Mouse (Mus musculus) urinary bladder, adult 18-20 months (tissue): Measurements from ENCODE around the gene 3110018I06Rik.
A peak's percentile ranks its signal among the peaks of the same experiment; 100 is the strongest.

ENCODE experiments used
- DNase-seq, 2 experiments: peaks; one replicate each; pipeline ENCODE4 v3.0.0; 2022; ENCODE audit warnings: low spot score in 2 of 2, mixed read lengths in 2 of 2

The 3110018I06Rik gene

DNA sequence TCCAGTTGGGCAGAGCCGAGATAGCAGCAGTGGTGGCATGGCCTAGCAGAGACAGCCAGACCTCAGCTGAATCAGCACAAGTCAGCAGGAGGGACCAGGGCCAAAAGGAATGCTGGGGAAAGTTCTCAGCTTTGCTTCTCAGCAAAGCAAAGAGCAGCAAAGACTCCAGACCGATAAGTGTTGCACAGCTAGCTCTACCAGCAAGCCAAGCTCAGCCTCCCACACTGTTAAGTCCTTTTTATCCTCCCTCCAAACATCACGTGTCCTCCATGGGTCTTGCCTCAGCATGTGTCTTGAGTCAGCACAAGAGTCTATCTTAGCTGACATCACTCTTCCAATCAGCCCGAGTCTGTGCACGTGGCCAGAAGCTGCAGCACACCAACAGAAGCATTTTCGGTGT is at the start of gene 3110018I06Rik:
Gene 3110018I06Rik, plus strand, starts transcription at position 262 of the 400 bp plus-strand sequence.
- DNase-seq, result no peak

DNA sequence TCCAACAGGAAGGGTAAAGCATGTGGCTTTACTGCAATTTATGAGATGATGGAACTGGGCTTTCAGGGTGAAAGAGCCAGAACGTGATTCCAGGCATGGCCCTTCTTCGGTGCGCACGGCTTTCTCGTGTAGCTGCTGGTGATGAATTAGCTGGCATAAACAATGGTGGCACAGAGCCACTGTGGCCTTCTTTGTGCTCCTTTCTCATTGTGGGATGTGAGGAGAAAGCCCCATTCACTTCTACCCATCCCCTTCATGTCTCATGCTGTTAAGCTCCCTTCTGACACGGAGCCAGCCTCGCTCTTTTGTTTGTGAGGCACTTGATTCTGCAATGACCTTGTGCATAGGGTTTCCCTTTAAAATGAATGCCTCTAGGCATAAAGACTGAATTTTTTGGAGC is 43.8 kb upstream of the 3110018I06Rik start:
- no peak for DNase-seq

DNA sequence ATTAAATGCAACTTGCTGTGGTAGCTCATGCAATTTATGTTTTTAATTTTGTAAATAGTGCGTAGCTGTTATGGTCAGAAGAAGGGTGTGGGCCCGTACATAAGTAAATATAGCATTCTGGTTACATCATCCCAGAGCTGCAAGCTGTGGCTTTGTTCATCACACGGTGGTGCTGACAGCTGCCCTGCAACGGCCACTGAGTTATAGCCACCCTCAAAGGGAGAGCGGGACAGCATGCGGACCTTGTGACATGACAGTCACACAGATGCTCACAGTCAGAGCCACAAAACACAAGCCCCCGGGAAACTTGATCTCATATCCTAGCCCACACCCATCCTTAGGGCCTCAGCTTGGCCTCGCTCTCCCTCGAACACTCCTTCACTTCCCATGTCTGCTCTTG is 30.6 kb upstream of the 3110018I06Rik start:
- DNase-seq, result no peak

DNA sequence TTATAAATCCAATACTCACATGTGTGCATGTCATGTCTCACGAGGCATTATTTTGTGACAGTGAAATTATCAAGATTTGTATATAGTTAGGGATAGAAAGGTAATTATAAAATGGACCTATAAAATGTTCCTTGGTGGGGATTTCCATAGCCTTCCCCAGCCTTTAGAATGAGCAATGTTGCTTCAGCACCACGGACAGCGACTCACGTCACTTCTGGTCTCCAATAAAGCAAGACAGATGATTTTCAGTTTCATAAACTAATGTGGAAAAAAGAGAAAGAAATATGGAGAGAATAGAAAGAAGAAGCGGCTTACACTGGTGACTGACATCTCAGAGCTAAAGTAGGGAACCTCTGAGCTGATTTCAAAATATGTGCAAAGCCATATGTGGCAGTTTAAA is 23.7 kb upstream of the 3110018I06Rik start:
- peak in 1 of 2 experiments; percentile 43 for DNase-seq

DNA sequence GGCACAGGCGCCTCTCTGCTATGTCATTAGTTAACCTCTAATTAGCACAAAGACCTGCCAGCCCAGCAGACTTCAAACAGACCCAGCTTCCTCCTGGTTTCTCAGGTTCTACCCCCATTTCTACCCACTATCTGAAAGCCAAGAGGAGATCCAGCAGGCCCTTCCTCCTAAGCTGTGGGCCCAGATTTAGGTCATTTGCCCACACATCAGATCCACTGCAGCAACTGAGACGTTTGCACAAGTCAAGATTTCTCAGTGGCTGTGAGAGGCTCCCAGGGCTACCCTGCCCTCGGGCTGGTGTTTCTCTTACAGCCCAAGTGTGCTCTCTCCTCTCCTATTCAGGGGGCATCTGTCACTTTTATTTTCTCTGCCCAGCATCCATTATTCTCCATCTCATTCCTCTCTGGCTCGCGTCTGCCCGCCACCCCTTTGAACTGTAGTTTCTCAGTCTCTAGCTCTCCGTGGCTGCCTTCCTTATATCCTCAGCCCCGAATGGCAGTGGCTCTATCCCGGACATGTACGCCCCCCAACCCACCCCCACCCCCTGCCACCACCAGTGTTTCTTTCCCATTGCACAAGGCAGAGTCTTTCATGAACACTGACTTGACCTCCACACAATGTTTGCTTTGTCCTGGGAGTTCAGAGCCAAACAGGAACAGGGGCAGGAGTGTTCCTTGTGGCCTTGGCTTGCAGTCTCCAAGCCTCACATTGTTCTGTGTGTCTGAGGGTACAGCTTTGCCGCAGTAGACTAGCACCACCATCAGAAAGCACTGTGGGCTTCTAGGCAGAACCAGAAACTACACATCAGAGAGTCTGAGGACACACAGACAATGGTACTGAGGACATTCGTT is 11.8 kb upstream of the 3110018I06Rik start:
- DNase-seq, result no peak

DNA sequence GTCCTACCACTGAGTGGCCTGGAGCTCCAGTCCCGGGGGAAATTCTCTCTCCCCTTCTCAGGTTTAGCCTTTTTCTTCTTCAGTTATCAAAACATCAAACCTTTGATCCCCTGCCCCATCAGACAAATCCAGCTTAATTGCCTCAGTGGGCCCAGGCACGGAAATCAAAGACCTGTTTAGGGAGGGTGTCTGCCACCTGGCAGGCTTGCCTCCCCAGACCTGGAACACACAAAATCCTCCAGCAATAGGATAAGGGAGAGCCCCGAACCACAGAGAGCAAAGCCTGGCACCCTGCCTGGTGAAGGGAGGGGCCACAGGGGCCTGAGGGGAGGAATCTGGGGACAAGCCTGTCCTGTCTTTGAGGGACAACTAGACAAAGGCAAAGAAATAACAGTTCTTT is 9.1 kb upstream of the 3110018I06Rik start:
- DNase-seq, result no peak

DNA sequence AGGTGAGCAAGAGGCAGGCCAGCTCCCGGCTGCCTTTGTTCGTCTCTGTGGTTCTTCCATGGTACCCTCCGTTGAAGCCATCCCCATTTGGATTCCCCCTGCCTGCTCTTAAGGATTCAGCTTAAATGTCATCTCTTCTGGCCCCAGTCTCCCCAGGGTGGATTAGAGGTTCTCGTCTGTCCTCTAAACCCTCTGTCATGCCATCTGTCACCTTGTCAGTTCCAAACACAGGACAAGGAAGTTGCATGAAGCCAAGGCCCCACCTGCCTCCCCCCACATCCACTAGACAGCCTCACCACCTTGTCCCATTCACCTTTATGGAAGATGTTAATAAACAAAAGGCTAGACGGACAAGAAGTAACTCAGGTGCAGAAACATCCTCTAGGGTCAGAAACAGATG is 5.4 kb upstream of the 3110018I06Rik start:
- no peak for DNase-seq

DNA sequence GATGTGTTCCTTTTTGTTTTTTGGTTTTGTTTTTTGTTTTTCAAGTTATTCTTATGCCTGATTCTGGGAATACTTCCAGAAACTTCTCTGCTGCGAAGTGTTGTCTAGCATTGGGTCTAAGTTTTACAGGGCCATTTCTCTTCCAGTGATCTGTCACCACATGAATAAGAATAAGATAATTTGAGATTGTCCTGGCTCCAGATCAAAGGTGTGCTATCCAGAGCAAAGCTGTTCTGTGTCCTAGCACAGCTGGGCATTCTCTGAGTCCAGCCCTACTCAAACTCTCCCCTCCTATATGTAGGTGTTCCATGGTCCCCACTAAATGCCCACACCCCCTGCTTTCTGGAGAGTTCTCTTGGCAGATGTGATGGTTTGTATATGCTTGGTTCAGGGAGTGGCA is 2.9 kb downstream of the 3110018I06Rik start:
- DNase-seq, result no peak

DNA sequence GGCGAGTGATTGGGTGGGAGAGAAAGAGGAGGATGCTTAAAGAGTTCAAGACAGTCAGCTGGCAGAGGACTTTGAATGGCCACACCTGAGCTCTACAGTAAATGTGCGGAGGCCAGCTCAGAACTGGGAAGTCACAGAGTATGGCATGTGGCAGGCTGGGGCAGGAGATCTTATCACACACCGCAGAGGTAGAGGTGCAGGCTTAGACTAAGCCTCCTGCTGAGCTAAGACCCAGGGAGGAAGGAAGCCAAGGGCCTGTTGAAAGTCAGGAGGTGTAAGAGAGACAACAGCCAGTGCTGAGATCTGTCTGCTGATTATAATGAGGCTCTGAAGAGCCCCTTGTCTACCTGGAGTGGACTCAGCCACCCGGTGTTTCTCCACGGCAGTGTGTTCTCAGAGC is 8.5 kb downstream of the 3110018I06Rik start:
- peak in 1 of 2 experiments; percentile 9 for DNase-seq

DNA sequence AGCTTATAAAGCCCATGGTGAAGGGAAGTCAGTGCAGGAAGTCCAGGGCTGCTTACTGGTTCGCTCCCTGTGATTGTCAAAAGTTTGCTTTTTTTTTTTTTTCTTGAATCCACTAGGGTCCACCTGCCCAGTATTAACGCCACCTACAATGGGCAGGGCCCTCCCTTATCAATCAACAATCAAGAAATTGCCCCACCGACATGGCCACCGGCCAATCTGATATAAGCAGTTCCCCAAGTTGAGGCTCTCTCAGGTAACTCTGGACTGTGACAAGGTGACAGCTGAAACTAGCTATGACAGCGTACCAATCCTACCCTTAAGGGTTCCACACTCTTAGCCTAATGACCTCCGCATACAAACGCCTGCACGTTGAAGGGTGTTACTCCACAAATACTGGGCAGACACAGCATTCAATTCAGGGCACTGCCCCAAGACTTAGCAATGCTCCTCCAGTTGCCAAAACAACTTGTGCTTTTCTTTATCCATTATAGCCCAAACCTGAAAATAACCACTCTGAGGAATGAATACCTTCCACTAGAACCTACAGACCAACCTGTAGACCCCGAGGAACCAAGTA is 21.3 kb downstream of the 3110018I06Rik start:
- peak; percentile 27 to 44 for DNase-seq

DNA sequence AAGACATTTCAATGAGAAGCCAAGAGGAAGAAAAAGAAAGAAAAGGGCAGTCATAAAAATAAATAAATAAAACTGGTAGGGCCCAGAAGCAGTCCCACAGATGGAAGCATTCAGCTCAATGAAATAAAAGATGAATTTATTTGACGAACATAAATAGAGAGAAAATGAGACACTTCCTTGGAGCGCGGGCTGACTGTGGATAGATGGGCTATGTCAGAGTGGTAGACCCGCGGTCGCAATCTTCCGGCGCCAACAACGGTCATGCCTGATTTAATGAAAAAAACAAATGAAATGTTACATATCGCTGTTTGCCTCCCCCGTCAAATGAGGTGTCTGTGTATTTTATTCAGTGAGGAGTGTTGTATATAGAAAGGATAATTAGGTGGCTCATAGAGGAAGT is 22.7 kb downstream of the 3110018I06Rik start:
- no peak for DNase-seq

DNA sequence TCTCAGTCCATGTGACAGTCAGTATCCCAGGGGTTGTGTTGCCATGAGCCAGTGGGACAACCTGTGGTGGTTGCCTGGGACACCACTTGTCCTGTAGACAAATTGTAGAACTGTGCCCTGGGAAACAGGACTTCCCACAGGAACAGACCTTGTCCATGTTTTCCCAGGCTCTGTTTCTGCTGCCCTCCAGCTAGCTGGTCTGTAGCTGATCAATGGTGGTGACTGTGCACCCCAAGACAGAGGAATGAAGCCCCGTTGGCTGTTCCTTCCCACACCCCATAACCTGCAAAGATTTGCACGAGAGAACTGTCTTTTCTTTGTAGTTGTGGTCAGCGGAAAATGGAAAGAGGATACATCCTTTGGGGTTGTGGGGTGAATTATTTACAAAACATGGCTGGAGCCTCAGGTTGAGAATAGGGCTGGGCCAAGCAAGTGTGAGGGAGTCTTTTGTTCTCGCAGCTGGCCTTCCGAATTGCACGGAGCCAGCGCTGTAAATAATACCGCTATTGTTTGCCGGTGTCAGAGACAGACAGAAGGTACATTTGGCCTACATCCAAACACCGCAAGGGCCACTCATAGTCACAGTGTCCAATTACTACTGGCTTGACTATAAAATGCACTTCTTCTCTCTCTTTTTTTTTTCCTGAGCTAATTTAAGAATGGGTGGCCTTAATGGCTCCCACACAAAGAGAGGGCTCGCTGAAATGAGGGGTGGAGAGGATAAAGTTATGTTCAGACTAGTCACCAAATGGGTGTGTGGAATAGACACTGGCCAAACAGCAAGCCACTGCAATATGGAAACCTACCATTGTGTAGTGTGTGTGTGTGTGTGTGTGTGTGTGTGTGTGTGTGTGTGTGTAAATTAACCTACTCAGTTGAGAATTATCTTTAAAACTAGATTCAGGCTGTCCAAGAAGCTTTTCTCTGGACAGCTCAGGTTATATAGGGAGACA is 28.1 kb downstream of the 3110018I06Rik start:
- DNase-seq, result no peak

DNA sequence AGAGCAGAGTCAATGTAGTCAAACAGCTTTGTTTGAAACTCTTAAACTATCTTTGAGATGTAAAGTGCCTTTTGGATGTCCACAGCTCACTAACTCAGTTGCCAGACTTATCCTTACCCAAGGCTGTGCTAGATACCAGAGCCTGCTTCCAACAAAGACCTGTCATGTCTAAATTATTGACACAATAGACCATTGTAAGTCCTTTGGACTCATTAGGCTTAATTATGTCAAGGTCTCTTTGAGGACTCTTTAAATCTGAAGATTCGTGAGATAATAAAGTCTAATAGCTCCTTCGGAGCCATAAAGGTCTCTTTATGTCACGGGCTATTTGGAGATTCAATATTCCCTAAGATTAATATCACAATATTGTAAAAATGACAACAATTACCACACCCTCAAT is 32.5 kb downstream of the 3110018I06Rik start:
- no peak for DNase-seq

DNA sequence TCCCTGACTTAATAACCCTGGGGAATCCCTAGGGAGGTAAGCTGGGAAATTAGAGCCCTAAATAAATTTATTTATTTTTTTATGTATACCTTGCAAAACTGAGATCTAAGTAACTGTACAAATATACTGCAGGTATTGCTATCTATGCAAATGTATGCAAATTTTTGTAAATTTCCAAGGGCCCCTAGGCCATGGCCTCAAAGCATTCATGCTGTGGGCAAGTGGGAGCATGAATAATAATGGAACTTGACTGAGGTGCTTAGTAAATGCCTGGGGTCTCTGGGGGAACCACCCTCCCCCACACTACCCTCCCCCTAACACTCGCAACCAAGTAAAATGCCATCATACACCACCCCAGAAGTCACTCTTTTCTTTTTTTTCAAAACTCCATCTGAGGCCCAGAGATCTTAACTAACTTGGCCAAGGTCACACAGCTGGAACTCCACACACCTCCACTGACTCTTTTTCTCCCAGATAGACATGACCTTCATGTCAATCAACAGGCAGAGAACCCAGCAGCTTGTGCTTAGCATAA is 40.0 kb downstream of the 3110018I06Rik start:
- no peak for DNase-seq

DNA sequence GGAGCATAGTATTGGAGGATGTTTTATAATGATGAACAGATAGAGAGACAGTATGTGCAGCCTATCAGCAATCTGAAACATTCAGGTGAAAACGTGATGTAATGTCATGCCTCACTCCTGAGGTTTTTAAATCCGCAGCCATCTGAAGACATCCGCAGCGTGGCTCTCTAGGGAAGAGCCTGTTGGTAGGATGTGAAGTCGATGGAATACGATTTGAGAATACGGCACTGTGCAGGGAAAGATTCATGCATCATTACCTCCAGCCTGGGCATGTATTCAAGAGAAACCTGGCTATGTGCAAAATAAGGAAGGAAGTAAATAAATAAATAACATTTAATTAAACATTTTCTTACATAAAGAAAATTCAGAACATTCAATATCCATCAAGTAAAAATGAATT is 44.4 kb downstream of the 3110018I06Rik start:
- no peak for DNase-seq
